Mouse (Mus musculus): ENCODE measurements around the gene Brpf3.
"Not testable (repeated sequence)": the region's sequence is repeated elsewhere in the genome, so short reads cannot be mapped to it uniquely, and the experiment has no call there.

The Brpf3 gene

DNA sequence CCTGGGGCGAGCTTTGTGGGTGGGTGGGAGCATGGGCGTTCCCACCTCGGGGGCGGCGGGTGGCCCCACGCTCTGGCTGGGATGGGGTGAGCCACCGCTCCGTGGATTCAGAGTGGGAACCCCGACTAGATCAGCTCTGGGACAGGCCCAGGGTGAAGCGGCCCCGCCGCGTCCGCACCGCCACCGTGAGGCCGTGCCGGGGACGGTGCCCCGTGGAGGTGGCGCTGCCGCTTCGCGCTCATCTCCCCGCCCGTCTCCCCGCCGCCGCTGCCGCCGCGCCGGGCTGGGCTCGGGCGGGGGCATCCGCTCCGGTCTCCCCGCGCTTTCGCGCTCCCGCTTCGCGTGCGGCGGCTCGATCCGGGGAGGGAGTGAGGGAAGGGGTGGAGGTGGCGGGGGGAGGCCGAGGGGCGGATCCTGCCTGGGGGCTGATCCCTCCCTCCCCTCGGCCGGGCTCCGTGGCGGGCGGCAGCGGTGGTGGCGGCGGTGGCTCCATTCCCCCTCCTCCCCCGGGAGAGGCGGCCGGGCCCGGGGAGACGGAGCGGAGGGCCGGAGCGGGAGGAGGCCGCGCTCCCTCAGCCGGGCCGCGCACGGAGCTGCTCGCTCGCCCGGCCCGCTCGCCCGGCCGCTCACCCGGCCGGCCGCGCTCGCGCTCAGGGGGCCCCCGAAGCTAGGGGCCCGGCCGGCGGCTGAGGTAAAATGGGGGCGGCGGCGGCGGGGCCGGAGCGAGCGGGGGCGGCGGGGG, at the start of gene Brpf3:
TSS of gene Brpf3 (plus strand) at position 420 of the 742 bp plus-strand sequence.
- DNase-seq (ENCODE audit: low spot score) = peak; percentile 53

DNA sequence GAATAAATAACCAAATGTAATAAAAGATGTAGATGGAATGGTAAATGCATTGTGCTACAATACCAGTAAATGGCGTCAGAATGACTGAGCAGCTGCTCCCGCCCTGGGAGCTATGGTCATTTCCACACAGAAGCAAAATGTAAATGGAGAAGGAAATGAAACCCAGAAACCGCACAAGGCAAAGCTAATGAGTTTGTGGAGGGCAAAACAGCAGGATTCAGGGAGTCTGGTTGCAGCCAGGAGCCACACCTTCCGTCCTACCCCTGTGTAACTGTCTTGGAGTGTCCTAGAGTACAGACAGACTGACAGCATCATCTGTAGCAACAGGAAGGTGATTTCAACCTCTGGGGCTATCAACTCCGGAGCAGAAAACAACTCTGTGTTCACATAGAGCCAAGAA, 44.4 kb upstream of the Brpf3 start:
- no peak for DNase-seq (ENCODE audit: low spot score)

- no peak for DNase-seq (ENCODE audit: low spot score)
These were observed 43.4 kb upstream of the Brpf3 start for GRCm38 (mm10) chr17:28757470-28757869.

GRCm38 (mm10) chr17:28760736-28761312, 40.1 kb upstream of the Brpf3 start:
- no peak for DNase-seq (ENCODE audit: low spot score)

GRCm38 (mm10) chr17:28761871-28762270, 39.0 kb upstream of the Brpf3 start:
- DNase-seq (ENCODE audit: low spot score) = no peak

GRCm38 (mm10) chr17:28766203-28766602, 34.7 kb upstream of the Brpf3 start:
- DNase-seq (ENCODE audit: low spot score) = no peak

- DNase-seq (ENCODE audit: low spot score) = no peak
These were observed 33.9 kb upstream of the Brpf3 start for GRCm38 (mm10) chr17:28766781-28767515.

DNA sequence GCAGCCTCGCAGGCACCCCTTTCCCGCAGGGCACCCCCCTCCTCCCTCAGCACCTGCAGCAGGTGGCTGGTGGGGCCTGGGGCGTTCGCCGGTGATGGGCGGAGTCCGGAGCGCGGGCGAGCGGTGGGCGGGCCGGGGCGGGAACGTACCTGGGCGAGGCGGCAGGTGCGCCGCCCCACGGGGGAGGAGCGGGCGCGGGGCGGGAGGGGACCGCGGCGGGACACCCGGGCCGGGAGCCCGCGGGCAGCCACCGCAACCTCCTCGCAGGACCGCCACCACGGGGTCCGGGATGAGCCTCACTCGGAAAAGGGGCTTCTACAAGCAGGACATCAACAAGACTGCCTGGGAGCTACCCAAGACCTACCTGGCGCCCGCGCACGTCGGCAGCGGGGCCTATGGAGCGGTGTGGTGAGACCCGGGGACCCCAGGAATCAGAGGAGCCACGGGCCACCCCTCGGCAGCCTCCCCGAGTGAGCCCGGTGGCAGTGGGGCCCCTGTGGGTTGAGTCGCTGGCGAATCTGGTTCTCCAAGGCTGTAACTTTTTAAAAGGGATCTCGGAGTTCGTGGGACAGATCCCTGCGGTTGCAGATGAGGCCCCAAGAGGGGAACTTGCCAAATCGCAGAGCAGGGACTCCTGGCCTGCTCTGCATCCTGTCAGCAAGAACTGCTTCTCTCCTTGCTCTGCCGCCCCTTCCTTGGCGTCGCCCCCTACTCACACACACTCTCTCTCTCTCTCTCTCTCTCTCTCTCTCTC, 31.6 kb upstream of the Brpf3 start, which contains the start of gene Mapk13:
TSS of gene Mapk13 (plus strand) at position 177 of the 754 bp plus-strand sequence.
- no peak for DNase-seq (ENCODE audit: low spot score)

DNA sequence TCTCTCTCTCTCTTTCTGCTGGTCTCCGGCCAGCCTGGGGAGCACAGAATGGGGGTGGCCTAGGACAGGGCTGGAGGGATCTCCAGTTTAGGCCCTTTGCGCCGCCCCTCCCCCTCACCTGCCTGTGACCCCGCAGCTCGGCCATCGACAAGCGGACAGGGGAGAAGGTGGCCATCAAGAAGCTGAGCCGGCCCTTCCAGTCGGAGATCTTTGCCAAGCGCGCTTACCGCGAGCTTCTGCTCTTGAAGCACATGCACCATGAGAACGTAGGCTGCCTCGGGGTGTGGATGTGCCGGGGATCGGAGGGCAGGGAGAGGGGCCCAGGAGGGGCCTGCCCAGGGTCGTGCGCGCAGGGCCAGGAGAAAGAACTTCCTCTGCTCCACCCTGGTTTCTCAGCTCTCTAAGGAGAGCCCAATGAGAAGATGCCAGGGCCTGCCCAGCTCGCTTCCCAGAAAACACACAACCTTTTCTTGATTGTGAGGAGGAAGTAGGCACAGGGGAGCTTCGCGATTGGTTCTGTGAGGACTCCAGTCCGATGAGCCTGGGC, 30.9 kb upstream of the Brpf3 start:
- no peak for DNase-seq (ENCODE audit: low spot score)

DNA sequence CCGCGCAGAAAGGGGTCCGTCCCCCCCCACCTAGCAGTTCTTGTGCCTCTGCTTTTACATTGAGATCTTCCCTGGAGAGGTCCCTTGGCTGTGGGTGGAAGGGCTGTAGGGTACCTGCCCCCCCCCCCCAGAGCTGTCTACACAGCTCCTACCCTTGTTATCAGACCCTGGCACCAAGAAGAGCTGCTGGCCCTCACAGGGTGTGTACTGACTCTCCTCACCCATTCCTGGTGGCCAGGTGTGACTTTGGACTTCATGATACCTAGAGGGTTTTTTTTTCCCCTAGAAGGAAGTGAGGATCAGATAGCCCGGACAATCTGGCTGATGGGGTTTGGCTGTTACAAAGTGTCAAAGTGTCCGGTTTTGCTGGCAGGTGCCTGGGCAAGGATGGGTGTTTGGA, 29.6 kb upstream of the Brpf3 start:
- DNase-seq (ENCODE audit: low spot score) = no peak

DNA sequence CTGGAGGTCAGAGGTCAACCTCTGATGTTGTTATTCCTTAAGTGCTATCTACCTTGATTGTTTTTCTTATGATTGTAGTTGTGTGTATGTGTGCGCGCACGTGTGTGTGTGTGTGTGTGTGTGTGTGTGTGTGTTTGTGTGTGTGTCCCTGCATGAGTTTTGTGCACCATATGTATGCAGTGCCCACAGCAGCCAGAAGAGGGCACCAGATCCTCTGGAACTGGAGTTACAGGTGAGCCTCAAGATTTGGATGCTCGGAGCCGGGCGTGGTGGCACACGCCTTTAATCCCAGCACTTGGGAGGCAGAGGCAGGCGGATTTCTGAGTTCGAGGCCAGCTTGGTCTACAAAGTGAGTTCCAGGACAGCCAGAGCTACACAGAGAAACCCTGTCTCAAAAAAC, 26.6 kb upstream of the Brpf3 start:
- DNase-seq (ENCODE audit: low spot score) = not testable (repeated sequence)

DNA sequence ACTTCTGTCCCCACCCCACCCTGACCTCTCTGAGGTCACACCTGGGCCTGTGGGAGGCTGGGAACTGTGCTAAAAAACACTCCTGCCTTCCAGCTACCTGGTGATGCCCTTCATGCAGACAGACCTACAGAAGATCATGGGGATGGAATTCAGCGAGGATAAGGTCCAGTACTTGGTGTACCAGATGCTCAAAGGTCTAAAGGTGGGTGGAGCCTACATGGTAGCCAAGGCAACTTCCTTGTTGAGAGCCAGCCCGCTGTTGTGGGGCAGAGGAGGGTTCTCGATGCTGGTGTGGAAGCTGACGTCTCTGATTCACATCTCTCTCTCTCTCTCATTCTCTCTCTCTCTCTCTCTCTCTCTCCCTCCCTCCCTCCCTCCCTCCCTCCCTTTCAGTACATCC, 25.7 kb upstream of the Brpf3 start:
- no peak for DNase-seq (ENCODE audit: low spot score)

GRCm38 (mm10) chr17:28776817-28777216, 24.1 kb upstream of the Brpf3 start:
- DNase-seq (ENCODE audit: low spot score) = no peak

- DNase-seq (ENCODE audit: low spot score) = no peak
These were observed 23.5 kb upstream of the Brpf3 start for GRCm38 (mm10) chr17:28777231-28778005.

DNA sequence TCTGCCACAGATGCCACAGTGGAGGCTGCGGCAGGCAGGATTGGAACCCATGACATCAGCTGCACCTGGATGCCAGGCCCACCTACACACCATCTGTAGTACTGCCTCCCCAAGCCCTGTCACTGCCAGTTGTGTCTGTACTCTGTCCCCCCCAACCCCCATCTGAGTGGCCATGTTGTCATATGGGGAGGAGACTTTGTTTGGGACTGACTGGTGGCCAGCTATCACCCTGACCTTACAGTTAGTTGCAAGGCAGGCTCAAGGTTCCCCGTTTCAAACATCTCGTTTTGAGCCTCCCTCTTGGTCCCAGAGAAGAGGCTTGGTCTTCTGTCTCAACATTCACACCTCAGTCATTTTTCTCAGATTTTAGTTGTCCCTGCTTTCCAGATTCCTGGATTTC, 21.2 kb upstream of the Brpf3 start:
- DNase-seq (ENCODE audit: low spot score) = no peak

GRCm38 (mm10) chr17:28780836-28781235, 20.1 kb upstream of the Brpf3 start:
- no peak for DNase-seq (ENCODE audit: low spot score)

- DNase-seq (ENCODE audit: low spot score) = no peak
These were observed 19.4 kb upstream of the Brpf3 start for GRCm38 (mm10) chr17:28781290-28782045.

- DNase-seq (ENCODE audit: low spot score) = no peak
These were observed 15.9 kb upstream of the Brpf3 start for GRCm38 (mm10) chr17:28785036-28785435.

GRCm38 (mm10) chr17:28787507-28787906, 13.4 kb upstream of the Brpf3 start:
- no peak for DNase-seq (ENCODE audit: low spot score)

- no peak for DNase-seq (ENCODE audit: low spot score)
These were observed 3.9 kb upstream of the Brpf3 start for GRCm38 (mm10) chr17:28797031-28797430.

All from urinary bladder, postnatal 10 days (tissue).